Mouse (Mus musculus) heart, postnatal 0 days (tissue): Measurements from ENCODE around the gene Sds.

Experiments used
- CTCF ChIP-seq: IDR thresholded peaks from 2 replicates; pipeline ENCODE4 v1.5.1; 2016; ENCODE audit warnings: antibody characterized with exemption, control low read depth, low read depth
- EP300 ChIP-seq: IDR thresholded peaks from 2 replicates; pipeline ENCODE4 v1.6.1; 2016; ENCODE audit warnings: antibody characterized with exemption, low read depth

- TF ChIP-seq CTCF (no peak), EP300 (no peak)
Observed at GRCm38 (mm10) chr5:120439887-120440670, 36.2 kb upstream of the Sds start.
